ENCODE assay signal across 7 mouse cellular contexts in the genomic region with DNA sequence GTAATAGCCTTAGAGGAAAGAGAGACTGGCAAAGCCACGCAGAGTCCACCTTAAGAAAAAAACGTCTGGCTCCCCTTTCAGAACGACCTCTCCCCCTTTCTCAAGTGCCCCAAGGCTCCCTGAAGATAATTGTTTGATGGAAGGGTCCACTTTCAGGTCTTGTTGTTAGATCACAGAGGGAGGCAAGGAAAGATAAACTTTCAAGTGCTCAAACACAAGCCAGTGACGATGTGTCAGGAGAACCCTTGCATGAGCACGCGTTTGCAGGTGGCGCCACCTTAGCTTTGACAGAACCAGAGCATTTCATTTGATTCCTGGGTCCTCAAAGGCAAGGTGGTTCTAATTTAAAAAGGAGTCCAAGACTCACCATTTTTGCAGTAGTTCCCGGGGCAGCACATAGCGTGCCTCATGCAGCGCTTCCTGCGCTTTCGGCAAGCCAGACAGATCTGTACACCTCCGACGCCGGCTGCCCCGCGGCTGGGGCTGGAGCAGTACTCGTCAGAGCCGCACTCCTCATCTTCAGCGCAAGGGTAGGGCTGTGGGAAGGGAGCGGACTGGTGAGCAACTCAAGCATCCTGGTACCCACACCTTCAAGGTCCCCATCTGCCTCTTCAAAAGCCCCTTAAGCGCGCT. TPM values are rescaled to one million over a fixed set of nuclear protein-coding genes. Genes with fewer than 3 reads are reported as not detected.
DNase-seq lines count a peak whose midpoint lies in the region; ATAC-seq lines count a peak whose summit lies in the region.

No protein-coding gene starts in this region.

- 0 out of 2 replicates have a peak overlapping the region, but pooled peaks have one; percentile 36 for H3K4me2 ChIP-seq in liver, embryonic 16.5 days (ENCODE audit: low read depth, low read length)

- no peak for ATAC-seq in liver, embryonic 16.5 days (ENCODE audit: low read depth)

- peak; percentile 4 for DNase-seq in testis, postnatal 14 days (ENCODE audit: low spot score)
- DNase-seq in testis, postnatal 10 days (ENCODE audit: low spot score) = no peak
- DNase-seq in hindbrain, embryonic 10.5 days (ENCODE audit: low spot score) = peak; percentile 55
- DNase-seq in adipocyte (ENCODE audit: low spot score) = no peak
- DNase-seq in urinary bladder, postnatal 25 days (ENCODE audit: low spot score) = no peak
- DNase-seq in adrenal gland, adult (ENCODE audit: inconsistent age in 2 of 2, low spot score in 1 of 2) = no peak

- peak overlapping the region; percentile 53 for H3K4me3 ChIP-seq in hindbrain, embryonic 10.5 days
- peak overlapping the region; percentile 17; the same call in 1 of the 2 replicates for H3K4me3 ChIP-seq in liver, embryonic 16.5 days (ENCODE audit: low read depth, low read length)

- H3K9me3 ChIP-seq in hindbrain, embryonic 10.5 days = no peaks in the 10 kb centered on the region
- H3K9me3 ChIP-seq in liver, embryonic 16.5 days (replicated peaks; ENCODE audit: control insufficient read depth, low read length) = no peaks in the 10 kb centered on the region

- H3K27me3 ChIP-seq in hindbrain, embryonic 10.5 days (ENCODE audit: insufficient read depth, poor library complexity, severe bottlenecking) = peaks cover 93% of the 10 kb centered on the region
- H3K27me3 ChIP-seq in liver, embryonic 16.5 days (ENCODE audit: control insufficient read depth, insufficient read depth, low read depth, low read length) = peaks cover 39% of the 10 kb centered on the region

- H3K9ac ChIP-seq in liver, embryonic 16.5 days (ENCODE audit: low read depth, low read length) = no peak overlapping the region

- peaks cover 28% of the 10 kb centered on the region for H3K4me1 ChIP-seq in hindbrain, embryonic 10.5 days (replicated peaks)
- no peaks in the 10 kb centered on the region for H3K4me1 ChIP-seq in liver, embryonic 16.5 days (ENCODE audit: control insufficient read depth, low read depth, low read length)

- H3K27ac ChIP-seq in hindbrain, embryonic 10.5 days = no peak overlapping the region
- H3K27ac ChIP-seq in liver, embryonic 16.5 days (ENCODE audit: low read length) = no peak overlapping the region

- WGBS in hindbrain, embryonic 10.5 days = under 1% methylated on average over 23 of the region's 23 CpGs
- 3% methylated on average over 23 of the region's 23 CpGs for WGBS in liver, embryonic 16.5 days (ENCODE audit: insufficient replicate concordance)

- H3K36me3 ChIP-seq in hindbrain, embryonic 10.5 days = no peaks in the 10 kb centered on the region
- no peaks in the 10 kb centered on the region for H3K36me3 ChIP-seq in liver, embryonic 16.5 days (ENCODE audit: control insufficient read depth, insufficient read depth)

RNA-seq across cellular contexts. Expression of gene Dkk1, which starts 0.9 kb away (rescaled TPM):
- polyA plus RNA-seq in hindbrain, embryonic 10.5 days (2016; fragmentation: Nextera tagmentation; extraction: Ambion mirVana) = 5.9 and 7.1 TPM in 2 replicates
- 0.18 and 0.21 TPM in 2 replicates for polyA plus RNA-seq in liver, embryonic 16.5 days (2015; fragmentation: Nextera tagmentation; extraction: Ambion mirVana)

Comparison
In these comparisons a context has a peak if more than half of its experiments do, and no peak if none do; other contexts are left out.
1. DNase-seq: peak in testis, postnatal 14 days (single experiment) and hindbrain, embryonic 10.5 days (single experiment); none in testis, postnatal 10 days (single experiment), adipocyte (single experiment), urinary bladder, postnatal 25 days (single experiment) and adrenal gland, adult (0 of 2).